Mouse (Mus musculus) stomach, postnatal 0 days (tissue): ENCODE data around the gene 4930539E08Rik.

ENCODE experiments used
- CTCF ChIP-seq: IDR thresholded peaks from 2 replicates; pipeline ENCODE4 v1.5.1; 2016; ENCODE audit warnings: antibody characterized with exemption, low read depth, mild to moderate bottlenecking, moderate library complexity
- EP300 ChIP-seq: optimal IDR thresholded peaks from 2 replicates; pipeline ENCODE3; 2016; ENCODE audit warnings: antibody characterized with exemption

- no peak for TF ChIP-seq CTCF
- no peak for TF ChIP-seq EP300
Measured at GRCm38 (mm10) chr17:28883941-28884516, 31.1 kb downstream of the 4930539E08Rik start.
